Mouse (Mus musculus): ENCODE data around the gene Grk5. TPM values are rescaled to one million over a fixed set of nuclear protein-coding genes. Genes with fewer than 3 reads are reported as not detected.

The Grk5 gene
- total RNA-seq, 2 experiments from 2014 or later = 15.6 to 15.9 TPM

DNA sequence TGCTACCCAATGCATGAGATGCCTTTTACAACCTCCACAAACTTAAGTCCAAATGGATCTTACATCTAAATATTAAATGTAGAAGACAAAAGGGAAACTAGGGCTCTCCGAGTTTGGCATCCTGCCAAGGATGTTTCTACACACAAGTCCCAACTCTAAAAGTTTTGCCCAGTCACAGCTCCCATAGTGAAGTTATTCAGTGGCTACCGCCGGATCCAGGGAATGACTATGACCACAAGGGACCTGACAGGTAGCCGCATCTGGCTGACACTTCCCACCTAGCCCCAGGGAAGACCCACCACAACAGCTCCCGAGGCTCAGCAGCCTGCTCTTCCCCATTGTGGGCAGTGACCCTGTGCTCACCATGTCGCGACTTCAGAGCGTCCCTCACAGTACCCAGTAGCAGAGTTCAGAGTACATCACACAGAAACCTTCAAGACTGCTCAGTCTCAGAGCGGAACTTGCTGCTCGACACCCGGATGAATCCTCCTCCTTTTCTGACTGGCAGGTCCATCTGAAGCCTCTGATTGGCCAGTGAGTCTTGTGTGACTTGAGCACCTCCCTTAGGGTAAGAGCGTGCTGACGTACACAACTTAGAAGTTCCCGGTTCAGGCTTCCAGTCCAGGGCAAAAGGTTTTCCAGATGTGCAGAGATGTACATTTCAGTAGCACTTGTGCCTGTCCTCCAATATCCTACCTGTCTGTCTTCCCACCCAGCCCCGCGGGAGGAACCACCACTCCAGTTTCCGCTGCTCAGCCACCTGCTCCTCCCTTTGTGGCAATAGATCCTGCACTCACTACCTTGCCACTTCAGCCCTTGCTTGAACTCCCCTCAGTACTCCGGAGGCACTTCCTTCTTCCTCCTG, 251.0 kb downstream of the Grk5 start, which contains the start of gene Zfp950:
Zfp950 (minus strand) TSS at position 499 of the 865 bp plus-strand sequence.
- peak; percentile 82 to 83 for DNase-seq (ENCODE audit: low spot score in 2 of 2)

DNA sequence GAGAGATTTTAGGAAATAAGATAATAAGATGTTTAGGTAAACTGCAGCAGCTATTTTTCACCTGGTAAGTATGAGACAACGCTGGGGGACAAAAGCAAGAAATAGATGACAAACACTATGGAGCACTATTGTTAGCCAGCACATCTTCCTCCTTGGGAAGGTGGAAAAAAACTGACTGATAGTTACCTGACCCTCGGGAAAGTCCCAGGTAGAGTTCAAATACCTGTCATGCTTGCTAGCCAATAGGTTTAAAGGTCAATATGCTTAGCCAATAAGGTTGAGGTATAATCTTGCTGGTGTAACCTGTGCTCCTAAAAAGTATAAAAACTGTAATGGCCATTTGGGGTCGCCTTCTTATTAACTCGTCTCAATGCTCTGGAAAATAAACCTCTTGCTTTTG, 251.8 kb downstream of the Grk5 start:
- DNase-seq (ENCODE audit: low spot score in 2 of 2) = no peak
- intact Hi-C loops (cut with DNase I) = no loop called here

More for the DNA sequence above, 251.0 kb downstream of the Grk5 start, which contains the start of gene Zfp950:
- intact Hi-C loops (cut with DNase I) = no loop called here

Other genes with a start within 250 kb of the Grk5 start
- gene Nanos1, start 133.8 kb upstream of the Grk5 start, total RNA-seq (2021) = 10 to 100 TPM; 22.3 to 23.4 TPM
- gene Eif3a, start 99.1 kb upstream of the Grk5 start, total RNA-seq (2021) = 100 to 1,000 TPM in 1 of 2 experiments, 10 to 100 TPM in 1; 78.5 to 102 TPM
- gene Fam45a, start 78.2 kb upstream of the Grk5 start, total RNA-seq (2021) = 10 to 100 TPM; 38.0 to 47.4 TPM
- 10 to 100 TPM; 13.6 to 15.0 TPM for gene Sfxn4, start 28.3 kb upstream of the Grk5 start, total RNA-seq (2021)
- 10 to 100 TPM; 71.9 to 74.9 TPM for gene Prdx3, start 15.2 kb upstream of the Grk5 start, total RNA-seq (2021)

Data from left cerebral cortex, postnatal 36 days (tissue).